Mouse (Mus musculus): Measurements from ENCODE around the gene Cemip. TPM values are rescaled to one million over a fixed set of nuclear protein-coding genes. Genes with fewer than 3 reads are reported as not detected.

Gene Cemip
- polyA plus RNA-seq, 1 experiment from 2014 or later: 0.80 TPM

DNA sequence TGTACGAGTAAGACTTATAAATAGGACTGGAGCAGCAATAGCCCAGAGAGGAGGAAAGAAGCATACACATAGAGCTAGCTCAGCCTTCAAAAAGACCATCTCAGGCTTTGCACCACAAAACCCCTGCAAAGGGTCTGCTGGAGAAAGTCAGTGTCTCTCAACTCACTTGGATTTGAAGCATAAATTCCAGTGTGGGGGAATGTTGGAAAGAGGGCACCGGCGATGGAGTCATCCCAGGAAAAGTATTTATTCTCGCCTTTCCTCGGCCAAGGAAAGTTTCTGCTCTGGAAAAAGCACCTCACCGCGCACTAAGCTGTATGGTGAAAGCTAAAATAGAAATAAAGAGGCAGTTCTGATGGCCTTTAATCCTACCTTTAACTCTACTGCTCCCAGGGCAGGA, 32.4 kb downstream of the Cemip start:
- Histone ChIP-seq H3K4me3 (replicated peaks) (no peak overlapping the region), H3K27me3 (no peaks in the 10 kb centered on the region), H3K4me2 (replicated peaks) (no peak overlapping the region), H3K9ac (no peak overlapping the region), H3K9me3 (replicated peaks) (no peaks in the 10 kb centered on the region), H3K4me1 (0 out of 2 replicates have a peak, but pooled peaks cover 11% of the 10 kb centered on the region), H3K27ac (replicated peaks) (no peak overlapping the region), H3K36me3 (no peaks in the 10 kb centered on the region)
- 86% methylated on average over 7 of the region's 7 CpGs for WGBS
- no peak for ATAC-seq (ENCODE audit: insufficient number of reproducible peaks, low FRiP score, low TSS enrichment, low read depth)

DNA sequence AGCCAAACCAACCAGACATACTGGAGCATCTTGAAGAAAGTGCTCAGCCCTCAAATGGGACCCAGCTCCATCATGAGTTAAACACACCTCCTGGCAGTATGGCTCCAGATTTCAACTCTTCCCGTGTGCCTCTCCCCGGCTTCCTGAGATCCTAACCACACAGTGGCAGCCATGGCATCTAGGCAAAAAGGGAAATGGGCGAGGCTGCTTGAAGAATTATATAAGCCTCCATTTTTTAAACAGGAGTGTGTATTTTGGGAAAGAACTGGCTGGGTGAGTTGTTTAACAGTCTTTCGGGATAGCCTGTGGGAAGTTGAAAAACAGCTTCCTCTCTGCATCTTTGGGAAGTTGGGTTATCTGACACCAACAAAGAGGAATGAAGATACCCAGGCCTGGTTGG, 34.9 kb downstream of the Cemip start:
- ATAC-seq (ENCODE audit: insufficient number of reproducible peaks, low FRiP score, low TSS enrichment, low read depth): no peak
- Histone ChIP-seq H3K9ac (no peak overlapping the region), H3K36me3 (no peaks in the 10 kb centered on the region), H3K4me3 (replicated peaks) (no peak overlapping the region), H3K27me3 (no peaks in the 10 kb centered on the region), H3K4me1 (0 out of 2 replicates have a peak, but pooled peaks cover 8% of the 10 kb centered on the region), H3K9me3 (replicated peaks) (no peaks in the 10 kb centered on the region; the same call in 1 of the 2 replicates), H3K4me2 (replicated peaks) (no peak overlapping the region), H3K27ac (replicated peaks) (no peak overlapping the region)
- 65% methylated on average over 4 of the region's 4 CpGs for WGBS

DNA sequence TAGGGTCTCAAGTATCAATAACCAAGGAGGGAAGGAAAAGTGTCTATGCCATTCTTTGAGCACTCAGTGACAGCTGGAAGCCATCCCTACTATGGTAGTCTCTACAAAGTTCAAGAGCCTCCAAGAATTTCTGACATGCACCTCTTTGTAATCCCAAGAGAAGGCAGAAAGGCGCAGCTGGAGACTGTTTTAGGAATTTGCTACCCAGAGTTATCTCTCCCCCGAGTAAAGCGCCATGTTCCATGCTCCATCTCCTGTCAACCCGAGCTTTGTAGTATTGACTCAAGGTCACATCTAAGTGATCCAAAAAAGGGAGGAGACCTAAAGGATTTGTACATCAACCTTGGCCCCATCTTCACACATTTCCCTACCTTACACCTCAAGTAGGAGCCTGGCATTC, 40.8 kb downstream of the Cemip start:
- Histone ChIP-seq H3K4me3 (replicated peaks) (no peak overlapping the region), H3K4me1 (no peaks in the 10 kb centered on the region), H3K4me2 (replicated peaks) (no peak overlapping the region), H3K9ac (no peak overlapping the region), H3K9me3 (replicated peaks) (no peaks in the 10 kb centered on the region; the same call in 1 of the 2 replicates), H3K27ac (replicated peaks) (no peak overlapping the region), H3K36me3 (no peaks in the 10 kb centered on the region), H3K27me3 (no peaks in the 10 kb centered on the region)
- WGBS: 76% methylated on average over 4 of the region's 4 CpGs
- ATAC-seq (ENCODE audit: insufficient number of reproducible peaks, low FRiP score, low TSS enrichment, low read depth): no peak

DNA sequence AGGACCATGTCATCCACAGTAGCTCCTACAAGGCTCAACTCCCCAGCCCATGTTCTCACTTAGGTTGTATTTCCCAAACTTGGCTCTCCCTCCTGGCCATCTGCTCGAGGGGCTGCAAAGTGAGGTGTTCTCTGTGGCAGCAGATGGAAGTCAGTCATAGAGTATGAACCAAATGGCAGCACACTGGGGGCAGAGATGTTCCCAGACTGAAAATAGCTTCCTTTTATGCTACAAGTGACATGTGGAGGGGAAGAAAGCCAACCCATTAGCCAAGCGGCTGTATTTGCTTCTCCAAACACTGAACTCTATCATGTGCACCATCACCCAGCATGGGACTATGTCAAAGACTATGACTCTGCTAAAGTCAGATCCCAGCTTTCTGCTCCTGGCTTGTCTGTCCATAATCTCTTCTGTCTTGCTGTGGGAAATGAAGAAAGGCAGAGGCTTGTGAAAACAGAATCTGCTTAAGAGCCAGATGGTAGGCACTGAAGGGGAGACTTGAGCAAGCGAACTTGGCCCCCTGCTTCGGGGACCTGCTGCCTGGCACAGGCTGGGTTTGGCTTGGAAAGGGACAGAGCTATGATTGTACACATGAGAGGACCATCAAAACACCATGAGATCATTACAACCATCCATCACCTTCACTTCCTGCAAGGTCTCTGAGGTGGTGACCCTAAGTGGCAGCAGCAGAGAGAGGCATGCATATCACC, 41.6 kb downstream of the Cemip start:
- no peaks in the 10 kb centered on the region for H3K4me1 ChIP-seq
- no peaks in the 10 kb centered on the region for H3K27me3 ChIP-seq
- no peak overlapping the region for H3K27ac ChIP-seq (replicated peaks)
- no peak overlapping the region for H3K9ac ChIP-seq
- H3K4me3 ChIP-seq (replicated peaks): no peak overlapping the region
- ATAC-seq (ENCODE audit: insufficient number of reproducible peaks, low FRiP score, low TSS enrichment, low read depth): no peak
- no peaks in the 10 kb centered on the region for H3K36me3 ChIP-seq
- H3K9me3 ChIP-seq (replicated peaks): no peaks in the 10 kb centered on the region; the same call in 1 of the 2 replicates
- H3K4me2 ChIP-seq (replicated peaks): no peak overlapping the region
- 78% methylated on average over 4 of the region's 4 CpGs for WGBS

DNA sequence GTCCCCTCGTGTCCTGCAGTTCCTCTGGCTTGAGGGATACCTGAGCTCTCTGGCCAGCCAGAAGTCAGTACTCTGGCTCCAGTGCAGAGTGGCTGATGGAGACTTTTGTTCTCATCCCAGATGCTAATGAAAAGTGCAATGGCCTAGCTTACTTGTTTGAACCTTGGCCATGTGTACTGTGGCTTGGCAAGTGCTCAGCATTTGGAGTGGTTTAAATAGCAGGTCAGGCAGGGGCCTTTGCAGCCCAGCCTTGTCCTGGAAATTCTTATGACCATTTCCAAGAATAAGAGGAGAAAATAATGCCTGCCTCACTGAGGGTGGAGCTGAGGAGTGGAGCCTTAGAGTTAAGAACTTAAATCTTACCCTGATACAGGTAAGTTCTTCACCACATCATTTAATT, 43.6 kb downstream of the Cemip start:
- H3K4me2 ChIP-seq (replicated peaks): no peak overlapping the region
- H3K4me1 ChIP-seq: no peaks in the 10 kb centered on the region
- no peak overlapping the region for H3K27ac ChIP-seq (replicated peaks)
- no peaks in the 10 kb centered on the region for H3K27me3 ChIP-seq
- no peak overlapping the region for H3K4me3 ChIP-seq (replicated peaks)
- WGBS: 66% methylated on average over 1 of the region's 1 CpGs
- H3K36me3 ChIP-seq: no peaks in the 10 kb centered on the region
- no peak for ATAC-seq (ENCODE audit: insufficient number of reproducible peaks, low FRiP score, low TSS enrichment, low read depth)
- no peak overlapping the region for H3K9ac ChIP-seq
- no peaks in the 10 kb centered on the region for H3K9me3 ChIP-seq (replicated peaks)

DNA sequence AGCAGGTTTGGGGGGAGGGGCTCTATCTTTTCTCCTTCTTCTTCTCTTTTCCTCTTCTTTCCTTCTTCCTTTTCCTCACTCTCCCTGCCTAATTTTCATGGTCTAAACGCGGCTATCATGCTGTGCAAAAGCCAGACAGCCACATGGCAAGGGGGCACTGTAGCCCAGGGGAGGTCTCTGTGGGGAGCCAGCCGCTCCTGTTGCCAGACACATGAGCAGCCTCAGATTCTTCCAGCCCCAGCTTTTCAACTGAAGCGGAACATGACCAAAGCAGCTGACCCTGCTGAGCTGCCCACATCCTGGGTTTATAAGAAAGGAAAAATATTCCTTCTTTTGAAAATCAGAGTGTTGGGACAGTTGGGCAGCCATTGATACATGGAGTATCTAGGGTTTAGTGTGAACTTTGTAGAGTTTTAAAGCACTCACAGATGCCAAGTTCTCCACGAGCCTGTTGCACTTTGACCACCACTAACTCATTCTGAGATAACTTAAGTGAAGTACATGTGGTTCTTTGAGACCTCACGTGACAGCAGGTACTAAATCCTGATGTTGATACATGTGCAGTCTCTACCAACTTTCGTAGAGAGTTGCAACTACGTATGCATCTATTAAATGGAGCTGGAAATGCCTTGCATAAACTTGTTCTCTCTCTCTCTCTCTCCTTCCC, 46.3 kb downstream of the Cemip start:
- H3K4me1 ChIP-seq: no peaks in the 10 kb centered on the region
- no peaks in the 10 kb centered on the region for H3K36me3 ChIP-seq
- no peak overlapping the region for H3K9ac ChIP-seq
- H3K27ac ChIP-seq (replicated peaks): no peak overlapping the region
- H3K4me2 ChIP-seq (replicated peaks): no peak overlapping the region
- 57% methylated on average over 8 of the region's 8 CpGs for WGBS
- ATAC-seq (ENCODE audit: insufficient number of reproducible peaks, low FRiP score, low TSS enrichment, low read depth): no peak
- no peak overlapping the region for H3K4me3 ChIP-seq (replicated peaks)
- no peaks in the 10 kb centered on the region for H3K9me3 ChIP-seq (replicated peaks)
- H3K27me3 ChIP-seq: no peaks in the 10 kb centered on the region

DNA sequence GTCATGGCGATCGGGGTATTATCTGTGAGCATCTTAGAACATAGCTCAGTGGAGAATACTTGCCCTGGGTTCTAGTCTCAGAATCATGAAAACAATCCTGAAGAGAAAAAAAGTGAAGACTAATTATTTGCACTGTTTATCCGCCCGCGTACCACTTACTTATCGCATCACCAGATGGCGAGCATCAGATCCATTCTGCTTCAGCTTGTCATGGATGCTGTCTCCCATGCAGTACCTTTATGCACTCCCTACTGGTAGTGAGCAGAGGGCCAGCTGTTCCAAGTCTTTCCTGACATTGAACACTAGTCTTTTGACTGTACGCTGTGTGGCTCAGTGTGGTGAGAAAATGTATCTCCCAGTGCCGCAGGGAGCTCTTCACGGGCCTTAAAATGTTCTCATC, 47.7 kb downstream of the Cemip start:
- H3K27ac ChIP-seq (replicated peaks): no peak overlapping the region
- WGBS: 93% methylated on average over 10 of the region's 10 CpGs
- no peaks in the 10 kb centered on the region for H3K4me1 ChIP-seq

DNA sequence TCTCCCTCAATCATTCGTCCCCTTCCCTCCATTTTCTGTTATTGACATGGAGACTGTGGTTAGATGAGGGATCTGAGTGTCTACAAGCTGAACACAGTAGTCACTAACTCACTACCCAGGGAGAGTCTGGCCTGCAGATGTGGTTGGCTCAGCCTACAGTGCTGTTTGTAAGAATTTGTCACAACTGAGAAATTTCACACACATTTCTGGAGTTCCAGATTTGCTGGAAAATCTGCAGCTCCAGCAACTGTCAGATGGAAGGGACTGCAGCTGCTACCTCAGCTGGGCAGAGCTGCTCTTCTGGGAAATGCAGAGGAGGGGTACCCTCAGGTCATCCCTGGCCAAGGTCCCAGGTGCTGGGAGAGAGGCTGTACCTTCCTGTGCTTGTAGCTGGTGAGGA, 53.5 kb downstream of the Cemip start:
- Histone ChIP-seq H3K27me3 (no peaks in the 10 kb centered on the region), H3K4me1 (peaks cover 11% of the 10 kb centered on the region; the same call in 1 of the 2 replicates), H3K9me3 (replicated peaks) (no peaks in the 10 kb centered on the region), H3K27ac (replicated peaks) (no peak overlapping the region), H3K4me3 (replicated peaks) (no peak overlapping the region), H3K4me2 (replicated peaks) (no peak overlapping the region), H3K9ac (no peak overlapping the region), H3K36me3 (no peaks in the 10 kb centered on the region)
- no peak for ATAC-seq (ENCODE audit: insufficient number of reproducible peaks, low FRiP score, low TSS enrichment, low read depth)
- 59% methylated on average over 1 of the region's 1 CpGs for WGBS

More for the DNA sequence above, 47.7 kb downstream of the Cemip start:
- Histone ChIP-seq H3K4me2 (replicated peaks) (no peak overlapping the region), H3K9me3 (replicated peaks) (no peaks in the 10 kb centered on the region), H3K9ac (no peak overlapping the region), H3K4me3 (replicated peaks) (no peak overlapping the region), H3K36me3 (no peaks in the 10 kb centered on the region), H3K27me3 (no peaks in the 10 kb centered on the region)
- no peak for ATAC-seq (ENCODE audit: insufficient number of reproducible peaks, low FRiP score, low TSS enrichment, low read depth)

DNA sequence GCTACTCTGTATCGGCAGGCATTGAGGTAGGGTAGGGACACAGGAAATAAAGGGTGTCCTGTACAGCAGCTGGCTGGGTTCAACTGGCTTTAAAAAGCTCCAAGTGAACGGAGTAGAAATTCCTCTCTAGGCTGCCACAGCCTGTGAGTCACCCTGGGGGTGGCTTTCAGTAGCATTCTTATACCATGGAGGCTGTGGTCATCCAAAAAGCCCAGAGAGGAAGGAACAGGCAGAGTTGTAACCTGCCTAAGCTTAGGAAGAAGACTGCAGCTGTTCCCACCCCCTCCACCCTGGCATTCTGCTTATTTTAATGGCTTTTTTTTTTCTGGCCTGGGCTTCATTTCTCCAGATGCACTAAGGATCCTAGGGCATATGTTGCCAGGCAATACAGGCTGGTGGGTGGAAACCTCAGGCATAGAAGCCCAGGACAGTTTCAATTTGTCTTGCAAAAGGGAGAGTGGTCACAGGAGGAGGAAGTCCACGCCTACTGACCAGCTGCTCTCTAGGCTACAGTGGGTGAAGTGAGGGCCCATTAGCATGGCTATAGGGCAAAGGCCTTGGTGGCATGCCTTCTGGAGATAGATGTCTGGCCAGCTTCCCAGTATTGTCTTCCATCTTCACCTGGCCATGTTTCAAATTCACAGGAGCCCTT, 57.1 kb downstream of the Cemip start:
- Histone ChIP-seq H3K9me3 (replicated peaks) (no peaks in the 10 kb centered on the region), H3K4me3 (replicated peaks) (no peak overlapping the region), H3K36me3 (no peaks in the 10 kb centered on the region), H3K27ac (replicated peaks) (no peak overlapping the region), H3K27me3 (no peaks in the 10 kb centered on the region), H3K4me1 (peaks cover 11% of the 10 kb centered on the region; the same call in 1 of the 2 replicates), H3K4me2 (replicated peaks) (no peak overlapping the region), H3K9ac (no peak overlapping the region)
- peak; percentile 59; the same call in 1 of the 2 replicates for ATAC-seq (ENCODE audit: insufficient number of reproducible peaks, low FRiP score, low TSS enrichment, low read depth)
- 40% methylated on average over 3 of the region's 3 CpGs for WGBS

DNA sequence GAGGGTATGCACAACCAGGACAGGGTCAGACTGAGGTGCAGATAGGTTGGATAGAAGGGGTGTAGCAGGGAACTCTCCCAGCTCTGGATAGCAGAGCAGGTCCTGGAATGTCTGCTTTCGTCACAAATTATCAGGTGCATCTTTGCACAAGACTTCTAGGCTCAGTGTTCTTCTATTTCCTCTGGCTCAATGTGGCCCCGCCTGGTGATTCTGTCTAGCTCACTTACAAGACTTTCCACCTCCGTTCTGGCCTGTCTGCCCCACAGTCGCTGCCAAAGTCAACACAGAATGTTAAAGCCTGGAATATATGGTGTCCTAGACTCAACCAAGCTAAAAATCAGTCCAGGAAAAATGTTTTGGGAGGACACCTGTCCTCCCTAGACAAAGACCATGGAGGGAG, 57.9 kb downstream of the Cemip start:
- Histone ChIP-seq H3K27ac (replicated peaks) (no peak overlapping the region), H3K36me3 (no peaks in the 10 kb centered on the region), H3K4me2 (replicated peaks) (no peak overlapping the region), H3K9ac (no peak overlapping the region), H3K27me3 (no peaks in the 10 kb centered on the region), H3K9me3 (replicated peaks) (no peaks in the 10 kb centered on the region), H3K4me3 (replicated peaks) (no peak overlapping the region), H3K4me1 (peaks cover 11% of the 10 kb centered on the region; the same call in 1 of the 2 replicates)
- no peak for ATAC-seq (ENCODE audit: insufficient number of reproducible peaks, low FRiP score, low TSS enrichment, low read depth)
- 78% methylated on average over 4 of the region's 4 CpGs for WGBS

DNA sequence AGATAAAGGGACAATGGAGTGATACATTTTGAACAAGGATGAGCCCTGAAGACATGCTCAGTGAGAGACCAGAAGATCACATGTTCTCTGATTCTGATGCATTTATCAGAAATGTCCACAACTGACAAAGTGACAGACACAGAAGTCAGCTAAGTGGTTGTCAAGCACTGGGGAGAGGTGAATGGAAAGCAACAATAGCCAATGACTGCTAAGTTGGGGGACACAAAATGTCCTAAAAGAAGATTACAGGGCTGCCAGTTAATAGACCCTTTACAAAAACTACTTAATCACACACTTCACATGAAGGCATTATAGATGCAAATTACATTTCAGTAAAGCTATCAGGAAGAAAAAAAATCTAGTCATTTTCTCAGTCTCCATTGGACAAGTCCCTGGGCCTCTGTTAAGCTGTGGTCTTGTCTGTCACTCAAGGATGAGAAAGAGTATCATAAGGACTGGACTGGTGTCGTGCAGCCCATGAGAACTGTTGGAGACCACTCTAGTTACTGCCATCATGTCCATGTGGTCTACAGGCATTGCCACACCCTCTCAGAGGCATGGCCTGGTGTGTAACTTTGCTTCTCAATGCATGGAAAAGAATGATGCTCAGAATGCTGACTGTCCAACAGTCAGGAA, 59.2 kb downstream of the Cemip start:
- 73% methylated on average over 1 of the region's 1 CpGs for WGBS
- ATAC-seq (ENCODE audit: insufficient number of reproducible peaks, low FRiP score, low TSS enrichment, low read depth): no peak
- Histone ChIP-seq H3K27me3 (no peaks in the 10 kb centered on the region), H3K4me1 (0 out of 2 replicates have a peak, but pooled peaks cover 8% of the 10 kb centered on the region), H3K9ac (no peak overlapping the region), H3K4me3 (replicated peaks) (no peak overlapping the region), H3K9me3 (replicated peaks) (no peaks in the 10 kb centered on the region), H3K27ac (replicated peaks) (no peak overlapping the region), H3K36me3 (no peaks in the 10 kb centered on the region), H3K4me2 (replicated peaks) (no peak overlapping the region)
